Mouse (Mus musculus) midbrain, embryonic 11.5 days (tissue): ENCODE results near the gene Mapk6. TPM values are rescaled to one million over a fixed set of nuclear protein-coding genes. Genes with fewer than 3 reads are reported as not detected.

ENCODE experiments used
- ATAC-seq: fragments of 200-750 bp; cut with Nextera tagmentation; 2 replicates; pipeline ENCODE4 v1.8.0; 2017; ENCODE audit warnings: moderate TSS enrichment, moderate library complexity; ENCODE audit not compliant: low FRiP score
- DNase-seq: peaks from one replicate; pipeline ENCODE4 v3.0.0; 2015; ENCODE audit warnings: low spot score; ENCODE audit errors: missing footprints
- H3K27ac ChIP-seq: fragments of 300-500 bp; sonication (generic); 2 replicates; pipeline ENCODE4 v1.5.1; 2014; ENCODE audit warnings: low read depth, low read length
- H3K27me3 ChIP-seq: fragments of 300-500 bp; sonication (generic); 2 replicates; pipeline ENCODE4 v1.6.1; 2014; ENCODE audit warnings: mild to moderate bottlenecking, low read length, moderate library complexity, mixed read lengths; ENCODE audit not compliant: control insufficient read depth, insufficient read depth
- H3K36me3 ChIP-seq: fragments of 300-500 bp; sonication (generic); 2 replicates; pipeline ENCODE4 v1.6.1; 2014; ENCODE audit warnings: mild to moderate bottlenecking, low read length, moderate library complexity, mixed read lengths; ENCODE audit not compliant: control insufficient read depth, insufficient read depth
- H3K4me1 ChIP-seq: fragments of 300-500 bp; sonication (generic); 2 replicates; pipeline ENCODE4 v1.6.1; 2014; ENCODE audit warnings: low read length; ENCODE audit not compliant: control insufficient read depth, insufficient read depth
- H3K4me2 ChIP-seq: fragments of 300-500 bp; sonication (generic); 2 replicates; pipeline ENCODE4 v1.6.1; 2014; ENCODE audit warnings: mild to moderate bottlenecking, moderate library complexity
- H3K4me3 ChIP-seq: fragments of 300-500 bp; sonication (generic); 2 replicates; pipeline ENCODE4 v1.5.1; 2014; ENCODE audit warnings: low read depth, low read length
- H3K9ac ChIP-seq: fragments of 300-500 bp; sonication (generic); 2 replicates; pipeline ENCODE4 v1.6.1; 2014; ENCODE audit warnings: low read length
- H3K9me3 ChIP-seq: fragments of 300-500 bp; sonication (generic); 2 replicates; pipeline ENCODE4 v1.6.1; 2016; ENCODE audit warnings: low read length; ENCODE audit not compliant: control insufficient read depth
- WGBS: fragments of 180-500 bp; shearing (Covaris S2); extraction: QIAGEN DNeasy Blood & Tissue Kit; methylation state at CpG from one replicate; pipeline ENCODE4 v1.1.7; 2014; 5-methylcytosine and 5-hydroxymethylcytosine counted together
- polyA plus RNA-seq: library from polyadenylated mRNA; unstranded; fragments of >200 nt; fragmentation: Nextera tagmentation; extraction: Ambion mirVana; gene quantifications from 2 replicates; pipeline ENCODE4 v1.2.1, GENCODE M21; 2014

Gene Mapk6
- polyA plus RNA-seq, 1 experiment from 2014 or later = 193 TPM

DNA sequence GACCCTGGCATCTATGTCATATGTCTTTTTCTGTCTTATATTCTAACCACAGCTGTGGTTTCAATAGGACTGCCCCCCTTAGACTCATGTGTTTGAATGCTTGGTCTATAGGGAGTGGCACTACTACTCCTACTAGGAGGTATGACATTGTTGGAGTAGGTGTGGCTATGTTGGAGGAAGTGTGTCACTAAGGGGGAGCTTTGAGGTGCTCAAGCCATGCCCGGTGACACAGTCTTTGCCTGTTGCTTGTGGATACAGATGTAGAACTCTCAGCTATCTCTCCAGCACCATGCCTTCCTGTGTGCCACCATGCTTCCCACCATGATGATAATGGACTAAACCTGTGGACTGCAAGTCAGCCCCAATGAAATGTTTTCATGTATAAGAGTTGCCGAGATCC lies 19.2 kb upstream of the Mapk6 start:
- DNase-seq (no peak), ATAC-seq (no peak)
- H3K4me1 ChIP-seq = no peaks in the 10 kb centered on the region
- no peaks in the 10 kb centered on the region for H3K9me3 ChIP-seq
- no peaks in the 10 kb centered on the region for H3K36me3 ChIP-seq
- H3K27me3 ChIP-seq = no peaks in the 10 kb centered on the region
- no peak overlapping the region for H3K9ac ChIP-seq
- H3K4me3 ChIP-seq = no peak overlapping the region
- 98% methylated on average over 2 of the region's 2 CpGs for WGBS
- H3K27ac ChIP-seq = no peak overlapping the region
- no peak overlapping the region for H3K4me2 ChIP-seq

DNA sequence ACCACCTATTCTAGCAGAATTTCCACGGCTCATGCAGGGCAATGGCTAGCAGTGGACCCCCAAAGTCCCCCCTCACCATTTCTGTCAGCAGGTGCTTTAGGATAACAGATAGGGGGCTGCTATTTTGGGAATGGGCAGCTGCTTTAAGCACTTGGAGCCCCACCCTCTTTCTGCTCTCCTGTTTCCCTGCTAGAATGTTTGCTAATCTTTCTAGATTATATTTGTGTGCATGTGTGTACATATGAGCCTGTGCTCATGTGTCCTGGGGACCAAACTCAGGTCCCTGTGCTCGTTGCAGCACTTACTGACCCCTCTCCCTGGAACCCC lies 18.4 kb upstream of the Mapk6 start:
- H3K4me1 ChIP-seq = no peaks in the 10 kb centered on the region
- H3K4me3 ChIP-seq = no peak overlapping the region
- ATAC-seq (no peak), DNase-seq (peak; percentile 31)
- no peaks in the 10 kb centered on the region for H3K27me3 ChIP-seq
- H3K9ac ChIP-seq = no peak overlapping the region
- H3K9me3 ChIP-seq = no peaks in the 10 kb centered on the region
- H3K4me2 ChIP-seq = no peak overlapping the region
- H3K27ac ChIP-seq = no peak overlapping the region
- WGBS = 74% methylated on average over 2 of the region's 2 CpGs
- no peaks in the 10 kb centered on the region for H3K36me3 ChIP-seq

DNA sequence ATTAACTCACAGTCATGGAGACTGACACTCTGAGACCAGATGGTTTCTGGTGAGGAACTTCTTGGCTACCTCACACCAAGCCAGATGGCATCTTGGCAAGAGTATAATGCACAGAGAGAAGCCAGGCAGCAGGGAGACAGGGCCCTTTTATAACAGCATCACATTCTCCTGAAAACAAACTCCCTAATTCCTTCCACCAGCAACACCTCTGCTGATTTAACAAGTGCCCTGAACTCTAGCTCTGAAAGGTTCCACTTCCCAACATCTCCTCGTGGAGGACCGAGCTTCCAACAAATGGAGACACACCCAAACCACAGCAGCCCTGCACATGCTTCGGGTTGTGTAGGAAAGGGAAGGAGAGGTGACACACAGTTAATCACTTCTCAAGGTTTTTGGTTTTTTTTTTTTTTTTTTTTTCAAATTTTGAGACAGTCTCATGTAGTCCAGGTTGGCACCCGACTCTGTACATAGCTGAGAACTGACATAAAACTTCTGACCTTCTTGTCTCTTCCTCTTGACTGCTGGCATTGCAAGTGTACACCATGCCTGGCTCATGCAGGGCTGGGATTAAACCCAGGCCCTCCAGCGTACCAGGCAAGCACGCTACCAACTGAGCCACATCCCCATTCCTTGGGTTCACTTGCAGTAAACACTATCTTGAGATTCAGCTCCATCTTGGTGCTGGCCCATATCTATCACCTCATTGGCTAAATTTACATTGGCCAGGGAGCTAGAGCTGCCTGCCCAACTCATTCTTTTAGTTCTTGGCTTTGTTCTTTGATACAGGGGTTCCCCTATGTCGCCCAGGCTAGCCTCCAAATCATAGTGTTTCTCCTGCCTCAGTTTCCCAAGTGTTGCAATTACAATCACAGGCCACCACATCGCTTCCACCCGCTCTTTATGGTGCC lies 17.8 kb upstream of the Mapk6 start:
- ATAC-seq = no peak
- H3K4me1 ChIP-seq = no peaks in the 10 kb centered on the region
- no peak overlapping the region for H3K9ac ChIP-seq
- WGBS = 85% methylated on average over 9 of the region's 9 CpGs
- H3K4me2 ChIP-seq = no peak overlapping the region
- no peak overlapping the region for H3K4me3 ChIP-seq
- no peaks in the 10 kb centered on the region for H3K9me3 ChIP-seq
- no peak overlapping the region for H3K27ac ChIP-seq
- no peaks in the 10 kb centered on the region for H3K27me3 ChIP-seq
- no peaks in the 10 kb centered on the region for H3K36me3 ChIP-seq
- DNase-seq = peak; percentile 26

DNA sequence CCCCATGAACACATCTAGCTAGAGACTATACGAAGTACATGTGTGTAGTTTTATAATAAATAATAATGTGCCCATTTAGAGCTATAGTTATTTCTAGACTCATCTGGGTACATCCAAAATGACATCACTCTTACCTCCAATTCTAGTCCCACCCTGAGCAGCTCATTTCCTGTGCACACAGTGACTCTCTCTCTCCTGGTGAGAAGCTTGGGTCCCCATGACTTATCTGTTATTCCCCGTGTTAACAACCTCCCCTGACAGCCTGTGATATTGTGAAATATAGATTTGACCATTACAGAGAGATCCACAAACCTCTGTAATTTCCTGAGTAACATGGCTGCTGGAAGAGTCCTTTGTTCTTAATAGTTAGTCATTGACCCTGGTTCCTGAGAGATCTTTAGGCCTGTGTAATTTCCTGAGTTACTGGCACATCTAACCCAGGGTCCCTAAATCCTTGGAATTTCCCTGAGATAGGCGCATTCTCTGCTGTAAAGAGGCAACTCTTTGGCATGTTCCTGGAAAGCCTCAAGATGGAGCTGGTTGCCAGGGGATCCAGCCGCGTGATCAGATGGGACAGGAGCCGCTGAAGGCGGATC lies 16.1 kb upstream of the Mapk6 start:
- Histone ChIP-seq H3K27me3 (no peaks in the 10 kb centered on the region), H3K27ac (no peak overlapping the region)
- 87% methylated on average over 7 of the region's 7 CpGs for WGBS

DNA sequence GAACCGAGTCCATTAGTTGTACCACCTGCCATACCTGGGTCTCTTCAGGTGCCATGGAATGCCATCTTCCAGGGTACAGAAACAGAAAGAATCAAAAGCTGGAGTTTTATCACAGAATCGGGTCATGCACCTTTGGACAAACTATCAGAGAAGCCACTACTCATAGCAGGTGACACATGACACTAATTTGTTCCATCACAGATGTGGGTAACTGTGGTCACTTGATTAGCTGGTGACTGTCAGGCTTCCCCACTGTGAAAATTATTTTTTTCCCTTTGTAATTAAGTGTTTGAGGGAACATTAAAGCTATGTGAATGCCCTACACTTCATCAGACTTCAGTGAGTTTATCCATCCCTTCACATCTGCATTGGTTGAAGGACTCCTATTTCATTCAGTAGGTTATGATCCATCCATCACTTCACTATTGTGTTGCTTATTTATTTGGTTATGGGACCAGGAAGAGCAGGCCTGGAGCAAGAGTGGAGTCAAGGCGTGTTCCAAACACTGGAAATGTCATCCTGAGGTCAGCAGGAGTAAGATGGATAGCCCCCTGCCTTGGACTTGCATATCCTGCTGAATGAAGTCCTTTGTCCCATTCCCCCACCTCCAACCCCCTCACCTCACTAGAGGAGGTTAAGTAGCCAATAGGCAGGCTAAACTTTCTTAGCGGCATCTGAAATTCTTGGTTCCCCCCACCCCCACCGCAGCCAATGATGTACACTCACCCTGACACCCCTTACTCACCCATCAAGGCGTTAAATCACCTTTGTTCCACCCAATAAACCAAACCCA lies 14.7 kb upstream of the Mapk6 start:
- peak; percentile 19 for DNase-seq
- no peak overlapping the region for H3K27ac ChIP-seq

More for the DNA sequence above, 16.1 kb upstream of the Mapk6 start:
- ATAC-seq (no peak), DNase-seq (peak; percentile 37)
- Histone ChIP-seq H3K9me3 (no peaks in the 10 kb centered on the region), H3K9ac (no peak overlapping the region), H3K36me3 (no peaks in the 10 kb centered on the region), H3K4me2 (no peak overlapping the region), H3K4me3 (no peak overlapping the region), H3K4me1 (no peaks in the 10 kb centered on the region)

DNA sequence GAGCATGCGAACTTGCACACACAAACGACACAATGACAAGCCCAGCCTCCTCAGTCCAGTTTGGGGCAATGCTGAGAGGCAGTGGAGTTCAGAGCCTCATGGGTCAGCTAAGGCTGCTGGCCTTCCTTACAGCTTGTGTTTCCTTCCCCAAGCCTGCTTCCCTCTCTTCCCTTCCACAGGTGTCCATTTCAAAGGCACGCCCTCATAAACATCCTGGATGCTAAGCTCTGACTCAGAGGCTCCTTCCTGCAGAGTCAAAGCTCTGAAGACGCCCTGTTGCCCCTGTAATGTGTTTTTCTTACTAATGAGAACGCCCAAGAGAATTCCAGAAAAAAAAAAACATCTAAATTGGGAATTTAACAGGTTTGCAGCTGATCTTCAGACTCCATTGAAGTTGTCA lies 13.9 kb upstream of the Mapk6 start:
- no peak overlapping the region for H3K4me3 ChIP-seq
- H3K9ac ChIP-seq = no peak overlapping the region
- H3K9me3 ChIP-seq = no peaks in the 10 kb centered on the region
- ATAC-seq (no peak), DNase-seq (no peak)
- H3K4me1 ChIP-seq = no peaks in the 10 kb centered on the region
- H3K36me3 ChIP-seq = no peaks in the 10 kb centered on the region
- 74% methylated on average over 5 of the region's 5 CpGs for WGBS
- no peak overlapping the region for H3K4me2 ChIP-seq
- H3K27ac ChIP-seq = no peak overlapping the region
- H3K27me3 ChIP-seq = no peaks in the 10 kb centered on the region

More for the DNA sequence above, 14.7 kb upstream of the Mapk6 start:
- 84% methylated on average over 6 of the region's 6 CpGs for WGBS
- Histone ChIP-seq H3K4me2 (no peak overlapping the region), H3K27me3 (no peaks in the 10 kb centered on the region), H3K4me1 (no peaks in the 10 kb centered on the region), H3K4me3 (no peak overlapping the region), H3K36me3 (no peaks in the 10 kb centered on the region), H3K9me3 (no peaks in the 10 kb centered on the region), H3K9ac (no peak overlapping the region)
- no peak for ATAC-seq

DNA sequence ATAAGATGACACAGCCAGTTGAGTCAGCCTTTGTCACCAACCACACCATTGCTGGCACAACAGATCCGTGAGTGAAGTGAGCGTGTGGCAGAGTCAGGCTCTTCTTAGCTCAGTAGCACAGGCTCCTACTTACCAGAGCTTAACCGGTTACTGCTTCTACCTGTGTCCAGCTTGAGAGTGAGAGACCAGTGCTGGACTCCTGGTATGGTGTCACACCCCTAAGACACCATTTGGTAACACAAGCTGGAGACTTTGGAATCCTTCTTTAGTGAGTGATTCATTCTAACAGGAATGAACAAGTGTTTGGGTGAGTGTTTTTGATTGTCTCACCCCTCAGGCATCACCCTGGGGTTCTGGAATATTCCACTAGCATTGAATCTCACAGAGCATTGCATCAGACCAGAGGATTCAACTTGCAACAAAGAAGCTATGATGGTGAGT lies 12.5 kb upstream of the Mapk6 start:
- 83% methylated on average over 3 of the region's 3 CpGs for WGBS
- peak; percentile 35 for DNase-seq
- no peak overlapping the region for H3K27ac ChIP-seq

DNA sequence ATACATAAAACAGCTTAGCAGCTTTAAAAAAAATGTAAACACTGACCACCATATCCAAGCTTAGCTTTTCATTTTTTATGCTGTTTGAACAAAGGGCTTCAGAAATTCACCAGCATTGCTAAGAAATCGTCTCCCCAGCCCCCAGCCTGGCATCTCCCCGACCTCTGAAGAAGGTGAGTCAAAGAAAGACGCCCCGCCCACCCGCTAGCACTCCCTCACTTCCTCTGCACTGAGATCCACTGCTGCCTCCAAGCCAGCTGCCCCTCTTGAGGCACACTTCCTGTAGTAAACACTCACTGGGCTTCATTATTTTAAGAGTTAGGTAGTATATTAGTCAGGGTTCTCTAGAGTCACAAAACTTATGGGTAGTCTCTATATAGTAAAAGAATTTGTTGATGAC lies 4.4 kb upstream of the Mapk6 start:
- Histone ChIP-seq H3K27me3 (no peaks in the 10 kb centered on the region), H3K4me3 (no peak overlapping the region), H3K9me3 (no peaks in the 10 kb centered on the region), H3K27ac (no peak overlapping the region), H3K4me1 (peaks cover 10% of the 10 kb centered on the region), H3K36me3 (no peaks in the 10 kb centered on the region), H3K4me2 (no peak overlapping the region), H3K9ac (no peak overlapping the region)
- 43% methylated on average over 5 of the region's 5 CpGs for WGBS
- DNase-seq (peak; percentile 77), ATAC-seq (no peak)

More for the DNA sequence above, 12.5 kb upstream of the Mapk6 start:
- ATAC-seq = no peak
- H3K9me3 ChIP-seq = no peaks in the 10 kb centered on the region
- H3K4me3 ChIP-seq = no peak overlapping the region
- no peak overlapping the region for H3K4me2 ChIP-seq
- H3K4me1 ChIP-seq = no peaks in the 10 kb centered on the region
- H3K9ac ChIP-seq = no peak overlapping the region
- H3K27me3 ChIP-seq = no peaks in the 10 kb centered on the region
- H3K36me3 ChIP-seq = no peaks in the 10 kb centered on the region

DNA sequence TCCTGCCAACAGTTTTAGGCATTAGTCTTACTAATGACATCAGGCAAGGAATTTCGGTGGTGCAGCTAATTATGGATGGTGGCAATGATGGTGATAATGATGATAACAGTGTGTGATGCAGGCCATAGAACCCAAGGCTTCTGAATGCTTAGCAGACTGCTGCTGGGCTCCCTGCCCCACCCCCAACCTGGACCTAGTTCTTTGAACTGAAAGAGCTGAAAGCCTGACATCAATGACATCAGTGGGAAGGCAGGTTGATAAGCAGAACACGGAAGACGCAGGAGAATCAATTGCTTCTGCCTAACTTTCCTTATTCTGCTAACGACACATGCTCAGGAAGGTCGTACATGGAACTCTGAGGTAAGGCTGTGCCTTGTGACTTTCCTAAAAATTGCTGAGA lies 3.4 kb upstream of the Mapk6 start:
- no peak for ATAC-seq
- H3K9ac ChIP-seq = no peak overlapping the region
- H3K4me3 ChIP-seq = no peak overlapping the region

More for the DNA sequence above, 3.4 kb upstream of the Mapk6 start:
- 79% methylated on average over 5 of the region's 5 CpGs for whole genome bisulfite sequencing
- H3K9me3 ChIP-seq = no peaks in the 10 kb centered on the region
- H3K27me3 ChIP-seq = no peaks in the 10 kb centered on the region
- DNase-seq = peak; percentile 6
- no peak overlapping the region for H3K27ac ChIP-seq
- H3K36me3 ChIP-seq = no peaks in the 10 kb centered on the region
- no peak overlapping the region for H3K4me2 ChIP-seq
- H3K4me1 ChIP-seq = peaks cover 12% of the 10 kb centered on the region
